Mouse (Mus musculus): ENCODE data around the gene P2ry6.

The P2ry6 gene

DNA sequence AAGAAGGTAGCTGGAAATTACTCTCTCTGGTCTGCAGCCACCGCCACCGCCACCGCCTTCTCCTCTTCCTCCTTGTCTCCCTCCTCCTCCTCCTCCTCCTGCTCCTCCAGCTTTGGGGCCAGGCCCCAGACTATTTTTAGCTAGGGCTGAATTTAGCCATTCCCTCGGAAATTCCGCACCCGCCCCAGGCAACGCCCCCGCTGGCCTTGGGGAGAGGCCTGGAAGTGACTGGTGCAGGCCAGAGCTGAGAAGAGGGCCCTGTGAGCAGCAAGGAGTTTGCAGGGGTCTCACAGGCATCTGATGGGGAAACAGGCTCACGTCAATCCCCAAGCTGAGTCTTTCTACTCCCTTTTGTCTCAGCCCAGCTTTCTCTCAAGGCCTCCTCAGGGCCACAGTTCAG lies 56.3 kb downstream of the P2ry6 start:
- in situ Hi-C loops (cut with MboI, MseI), result no loop called here

DNA sequence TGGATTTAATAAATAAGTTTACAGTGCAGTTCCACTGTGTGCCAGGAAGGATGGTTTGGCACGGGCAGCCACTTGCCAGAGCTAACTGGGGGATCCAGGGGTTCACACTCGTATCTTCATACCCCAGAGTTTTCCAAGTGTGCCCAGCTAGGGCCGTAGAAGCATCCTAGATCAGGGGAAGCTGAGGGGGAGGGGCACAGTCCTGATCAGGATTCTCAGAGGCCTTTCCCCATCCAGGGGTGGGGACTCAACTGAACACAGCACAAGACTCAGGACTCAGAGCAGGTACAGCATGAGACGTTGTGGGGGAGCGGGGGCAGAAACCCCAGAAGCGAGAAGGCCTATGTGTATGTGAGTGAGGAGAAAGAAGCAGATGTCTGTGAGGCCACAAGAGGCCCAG lies 56.7 kb downstream of the P2ry6 start:
- in situ Hi-C loops (cut with MboI, MseI), result no loop called here

DNA sequence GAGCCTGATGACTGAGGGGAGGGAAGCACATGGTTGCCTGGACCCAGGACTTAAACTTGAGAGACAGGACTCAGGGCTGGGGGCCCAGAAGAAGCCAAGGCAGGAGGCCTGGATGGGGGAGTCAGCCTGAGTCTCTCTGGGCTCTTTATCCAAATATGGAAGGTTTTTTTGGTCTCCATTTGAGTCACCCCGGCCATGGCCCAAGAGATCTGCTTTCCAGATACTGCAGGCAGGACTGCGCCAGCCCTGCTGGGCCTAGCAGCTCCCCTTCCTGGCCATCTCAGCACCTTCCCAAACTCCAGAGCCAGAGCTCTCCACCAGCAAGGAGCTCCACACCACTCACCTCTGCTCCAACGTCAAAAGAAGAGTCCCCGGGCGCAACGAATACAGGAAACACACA lies 57.9 kb downstream of the P2ry6 start:
- in situ Hi-C loops (cut with MboI, MseI), result no loop called here

DNA sequence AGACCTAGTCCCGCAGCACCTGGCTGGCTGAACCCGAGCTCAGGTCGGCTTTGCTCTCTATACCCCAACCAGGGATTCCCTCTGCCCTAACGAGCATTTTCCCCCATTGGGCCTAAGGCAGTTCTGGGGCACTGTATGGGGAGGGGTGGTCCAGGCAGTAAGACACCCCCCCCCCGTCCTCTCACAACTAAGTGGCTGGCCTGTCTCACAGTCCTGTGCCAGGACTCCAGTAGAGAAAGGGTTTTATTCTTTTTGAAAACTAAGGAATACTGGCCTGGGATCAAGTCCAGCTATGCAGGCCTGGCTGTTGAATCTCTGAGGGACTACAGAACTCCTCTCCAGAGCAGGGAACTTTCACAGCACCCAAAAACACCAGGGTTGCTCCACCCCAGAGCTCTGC lies 59.2 kb downstream of the P2ry6 start:
- in situ Hi-C loops (cut with MboI, MseI), result no loop called here

DNA sequence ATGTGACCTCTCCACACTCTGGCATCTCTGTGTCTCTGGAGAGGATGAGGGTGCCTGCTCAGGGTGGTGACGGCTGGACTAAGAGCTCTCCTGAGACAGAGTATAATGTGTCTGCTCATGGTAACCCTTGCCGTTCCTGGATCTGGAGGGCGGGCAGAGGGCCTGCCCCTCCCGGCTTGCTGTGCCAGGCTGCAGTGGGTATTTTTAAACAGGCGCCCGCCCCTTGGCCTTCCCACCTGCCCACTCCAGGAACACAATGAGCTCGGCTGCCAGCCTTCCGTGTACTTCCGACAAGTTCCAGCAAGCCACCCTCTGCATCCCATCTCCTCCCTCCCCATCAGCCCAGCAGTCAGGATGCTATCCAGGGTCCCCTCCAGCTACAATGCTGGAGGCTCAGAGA lies 62.7 kb downstream of the P2ry6 start:
- in situ Hi-C loops (cut with MboI, MseI), result no loop called here

DNA sequence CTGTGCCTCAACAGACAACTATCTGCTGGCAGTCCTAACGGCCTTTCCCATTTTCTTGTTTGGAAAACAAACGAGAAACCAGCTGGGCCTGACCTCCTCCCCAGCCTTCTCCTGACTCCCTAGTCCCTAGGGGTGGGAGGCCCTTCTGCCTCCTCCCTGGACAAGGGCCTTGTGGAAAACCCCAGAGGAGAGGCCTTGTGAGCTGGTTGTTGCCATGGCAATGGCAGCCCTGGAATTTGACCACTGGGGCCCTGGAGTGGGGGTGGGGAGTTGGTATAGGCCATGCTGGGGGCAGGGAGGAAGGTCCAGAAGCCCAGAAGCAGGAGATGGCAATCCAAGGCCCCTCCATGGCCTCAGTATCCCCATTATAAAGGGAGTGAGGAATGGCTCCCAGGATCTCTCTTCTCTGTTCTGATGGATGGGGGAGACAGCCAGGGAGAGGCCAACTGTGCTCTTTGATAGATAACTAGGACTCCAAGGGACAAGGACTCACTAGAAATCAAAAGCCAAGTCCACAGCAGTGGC lies 63.1 kb downstream of the P2ry6 start:
- in situ Hi-C loops (cut with MboI, MseI), result no loop called here

DNA sequence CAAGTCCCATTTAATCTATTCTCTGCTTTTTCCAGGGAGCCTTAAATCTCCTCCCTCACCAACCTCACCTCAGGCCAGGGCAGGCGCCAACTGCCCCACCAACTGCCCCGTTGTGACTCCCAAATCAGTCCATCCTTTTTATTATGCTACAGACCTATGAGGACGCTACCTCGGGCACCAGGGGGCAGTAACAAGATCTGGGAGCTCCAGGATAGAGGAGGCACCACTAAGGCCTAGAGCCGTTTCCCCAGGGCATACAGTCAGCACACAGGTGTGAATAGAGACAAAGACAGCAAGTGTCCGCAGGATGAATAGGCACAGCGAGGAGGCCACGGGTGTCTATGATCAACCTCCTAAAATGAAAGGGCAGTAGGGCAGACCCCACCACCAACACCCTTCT lies 65.9 kb downstream of the P2ry6 start:
- in situ Hi-C loops (cut with MboI, MseI), result no loop called here

DNA sequence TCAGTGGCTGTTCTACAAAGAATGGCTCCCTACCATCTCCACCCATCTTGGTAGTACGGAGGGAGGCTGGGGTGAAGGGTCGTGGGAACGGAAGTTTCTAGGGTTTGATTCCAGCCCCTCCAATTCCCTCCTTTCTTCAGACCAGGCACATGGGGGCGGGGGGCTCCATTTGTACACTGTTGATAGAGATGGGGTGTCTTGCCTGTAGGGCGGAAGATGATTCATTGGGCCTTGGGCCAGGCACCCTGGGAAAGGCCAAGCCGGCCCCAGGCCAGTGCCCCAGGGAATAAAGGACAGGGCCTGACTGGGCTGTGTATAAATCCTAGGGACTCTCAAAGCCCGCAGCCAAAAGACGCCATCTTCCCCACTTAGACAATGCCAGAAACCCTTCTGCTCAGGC lies 66.4 kb downstream of the P2ry6 start:
- in situ Hi-C loops (cut with MboI, MseI), result no loop called here

DNA sequence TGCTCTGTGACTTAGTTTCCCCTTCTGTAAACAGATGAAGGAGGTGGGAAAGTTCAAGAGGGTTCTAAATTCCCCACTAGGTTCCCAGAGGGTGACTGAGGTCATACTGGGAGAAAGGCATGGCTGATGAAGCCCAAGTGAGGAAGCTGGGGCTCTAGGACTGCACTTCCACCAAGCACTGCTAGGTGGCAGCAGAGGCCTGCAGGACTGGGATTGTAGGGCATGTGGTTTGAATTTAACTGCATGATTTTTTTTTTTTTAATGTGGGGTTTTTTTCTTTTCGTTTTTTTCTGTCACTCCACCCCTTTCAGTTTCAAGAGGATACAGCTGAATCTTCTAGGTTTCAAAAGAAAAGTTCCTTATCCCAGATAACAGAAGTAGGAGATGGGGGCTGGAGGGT lies 67.2 kb downstream of the P2ry6 start:
- in situ Hi-C loops (cut with MboI, MseI), result no loop called here

DNA sequence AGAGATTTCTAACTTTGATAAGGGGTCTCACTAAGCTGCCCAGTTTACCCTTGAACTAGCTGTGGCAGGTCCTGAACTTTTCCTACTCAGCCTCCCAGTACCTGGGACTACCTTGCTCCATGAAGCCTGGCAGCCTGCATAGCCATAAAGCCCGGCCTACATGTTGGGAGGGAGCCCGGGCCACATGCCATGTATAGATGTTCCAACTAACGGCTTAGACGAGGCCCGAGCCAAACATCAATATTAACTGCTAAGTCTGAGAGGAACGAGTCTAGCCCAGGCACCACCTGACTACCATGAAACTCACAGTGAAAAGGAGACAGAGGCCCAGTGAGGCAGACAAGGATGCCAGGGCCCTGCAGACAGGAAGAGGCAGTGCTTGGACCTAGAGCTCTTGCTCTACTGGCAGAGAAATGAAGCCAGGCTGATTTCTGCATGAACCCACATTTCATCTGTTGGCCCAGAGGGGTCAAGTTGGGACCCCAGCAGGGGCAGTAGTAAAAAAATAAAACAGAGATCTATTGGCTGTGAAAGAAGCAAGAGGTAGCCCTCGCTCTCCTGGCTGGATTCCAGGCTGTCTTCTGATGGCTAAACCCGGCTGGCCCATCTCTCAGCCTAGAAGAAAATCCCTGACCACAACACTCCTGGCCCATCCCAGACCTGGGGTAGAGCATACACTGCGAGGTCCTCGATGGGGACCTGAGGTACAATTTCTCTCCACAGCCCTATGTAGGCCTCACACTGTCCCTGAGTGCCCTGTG lies 68.2 kb downstream of the P2ry6 start:
- in situ Hi-C loops (cut with MboI, MseI), result no loop called here

DNA sequence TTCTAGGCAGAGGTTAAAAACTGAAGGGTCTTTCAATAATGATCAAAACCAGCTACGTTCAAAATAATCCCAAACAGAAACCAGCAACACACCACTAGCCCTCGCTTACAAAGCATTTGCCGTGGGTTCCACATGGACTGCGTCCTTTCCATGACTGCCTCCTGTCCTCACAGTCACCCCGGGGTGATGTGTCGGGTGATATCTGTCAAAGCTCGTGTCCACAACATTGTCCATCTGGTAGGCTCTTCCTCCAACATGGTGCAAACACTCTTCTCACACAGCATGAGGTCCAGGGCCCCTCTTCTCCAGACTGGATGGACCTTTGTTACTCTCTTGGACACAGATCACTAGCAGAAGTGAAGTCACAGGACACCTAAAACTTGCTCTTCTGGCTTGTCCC lies 69.4 kb downstream of the P2ry6 start:
- in situ Hi-C loops (cut with MboI, MseI), result no loop called here

DNA sequence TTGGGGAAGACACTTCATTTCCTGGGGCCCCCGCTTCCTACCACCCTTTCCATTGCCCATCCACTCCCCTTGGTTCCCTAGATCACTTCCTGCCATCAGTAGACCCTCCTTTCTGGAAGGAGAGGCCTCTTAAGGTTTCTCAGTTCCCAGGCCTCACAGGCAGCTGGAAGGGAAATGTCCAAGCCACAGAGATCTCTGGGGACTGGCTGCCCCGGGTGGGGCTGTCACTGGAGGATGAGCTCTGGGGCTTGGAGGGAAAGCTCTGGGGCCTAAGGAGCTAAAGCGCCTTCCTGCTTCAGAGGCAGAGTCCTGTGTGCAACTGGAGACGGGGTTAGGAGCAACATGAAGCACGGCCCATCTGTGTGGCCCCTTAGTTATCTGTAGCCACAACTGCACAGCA lies 69.8 kb downstream of the P2ry6 start:
- in situ Hi-C loops (cut with MboI, MseI), result no loop called here

DNA sequence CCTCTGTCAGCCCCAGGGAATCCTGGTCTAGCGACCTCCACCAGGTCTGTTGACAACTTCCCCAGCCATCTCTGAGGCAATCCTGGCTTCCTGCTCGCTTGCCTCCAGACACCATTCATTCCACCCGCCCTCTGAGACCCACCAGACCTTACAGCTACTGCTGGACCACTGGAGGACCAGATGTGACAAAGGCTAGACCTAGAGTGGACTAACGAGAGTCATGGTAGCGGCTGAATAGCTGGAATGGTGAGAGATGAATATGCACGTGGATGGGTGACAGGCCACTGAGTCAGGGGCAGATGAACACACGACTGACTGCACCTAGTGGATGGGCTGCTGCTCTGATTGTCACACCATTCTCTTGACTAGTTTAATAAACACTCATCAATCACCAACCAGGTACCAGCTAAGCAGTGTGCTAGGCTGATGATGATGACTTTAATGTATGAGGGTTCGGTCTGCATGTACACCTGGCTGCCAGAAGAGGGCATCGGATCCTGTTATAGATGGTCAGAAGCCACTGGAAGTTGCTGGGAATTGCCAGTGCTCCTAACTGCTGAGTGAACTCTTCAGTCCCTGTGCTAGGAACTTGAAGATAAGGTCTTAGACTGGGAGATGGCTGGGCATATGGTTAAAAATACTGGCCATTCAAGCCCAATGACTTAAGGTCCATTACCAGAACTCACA lies 71.9 kb downstream of the P2ry6 start:
- in situ Hi-C loops (cut with MboI, MseI), result no loop called here

DNA sequence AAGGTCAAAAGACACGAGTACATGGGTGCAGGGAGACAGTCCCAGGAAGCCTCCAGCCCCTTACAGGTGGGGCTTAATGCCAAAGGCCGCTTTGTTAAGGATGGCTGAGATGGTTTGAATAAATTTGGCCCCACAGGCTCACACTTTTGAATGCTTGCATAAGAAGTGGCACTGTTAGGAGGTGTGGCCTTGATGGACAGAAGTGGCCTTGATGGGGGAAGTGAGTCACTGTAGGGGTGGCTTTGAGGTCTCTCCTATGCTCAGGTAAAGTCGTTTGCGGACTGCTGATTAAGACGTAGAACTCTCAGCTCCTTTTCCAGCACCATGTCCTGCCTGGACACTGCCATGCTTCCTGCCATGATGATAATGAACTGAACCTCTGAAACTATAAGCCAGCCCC lies 76.6 kb downstream of the P2ry6 start:
- in situ Hi-C loops (cut with MboI, MseI), result no loop called here

DNA sequence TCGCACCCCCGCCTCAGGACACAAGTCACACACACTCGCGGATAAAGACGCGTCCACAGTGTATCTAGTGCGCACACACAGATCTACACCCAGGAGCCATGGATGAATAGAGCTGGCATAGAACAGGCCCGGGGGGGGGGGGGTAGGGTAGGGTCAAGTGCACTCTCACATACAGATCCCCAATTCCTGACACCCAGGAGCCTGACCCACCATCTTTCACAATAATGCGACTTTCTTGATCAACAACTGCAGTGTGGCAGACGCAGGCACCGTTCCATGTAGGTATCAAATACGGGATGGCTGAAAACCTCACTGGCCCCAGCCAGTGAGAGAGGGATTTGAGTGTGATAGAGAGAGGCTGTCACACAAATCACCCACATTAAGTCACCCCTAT lies 79.6 kb downstream of the P2ry6 start:
- in situ Hi-C loops (cut with MboI, MseI), result no loop called here

DNA sequence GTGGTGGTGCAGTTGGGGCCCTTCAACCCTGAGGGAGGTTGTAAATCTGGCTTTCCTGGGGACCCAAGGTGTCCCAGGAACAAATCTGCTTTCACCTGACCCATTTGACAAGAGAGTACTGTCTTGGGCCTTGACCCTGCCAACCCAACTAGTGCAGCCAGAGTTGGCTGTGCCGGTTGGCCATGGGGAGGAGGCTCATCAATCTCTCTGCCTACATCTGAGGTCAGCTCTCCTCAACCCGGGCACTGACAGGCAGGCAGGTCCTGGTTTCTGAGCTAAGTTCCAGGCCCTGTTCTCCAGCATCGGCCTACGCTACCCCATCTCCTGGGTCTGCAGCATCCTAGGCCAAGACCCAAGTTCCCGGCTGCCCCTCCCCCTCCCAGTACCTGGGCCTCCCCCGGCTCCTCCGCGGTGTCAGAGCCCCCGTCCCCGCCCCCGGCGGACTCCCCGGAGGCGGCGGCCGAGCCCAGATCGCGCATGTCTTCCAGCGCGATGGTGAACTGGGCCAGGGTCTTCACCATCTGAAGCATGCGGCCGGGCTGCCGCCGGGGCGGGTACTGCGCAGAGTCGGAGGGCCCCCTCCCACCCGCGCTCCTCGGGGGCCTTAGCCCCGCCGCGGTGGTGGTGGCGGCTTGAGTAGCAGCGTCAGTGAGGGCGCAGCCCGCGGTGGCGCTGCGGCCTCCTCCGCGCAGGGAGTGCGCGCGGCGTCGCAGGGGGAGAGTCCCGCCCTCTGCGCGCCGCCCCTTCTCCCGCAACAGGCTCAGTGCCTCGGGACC lies 80.2 kb downstream of the P2ry6 start:
- in situ Hi-C loops (cut with MboI, MseI), result no loop called here

DNA sequence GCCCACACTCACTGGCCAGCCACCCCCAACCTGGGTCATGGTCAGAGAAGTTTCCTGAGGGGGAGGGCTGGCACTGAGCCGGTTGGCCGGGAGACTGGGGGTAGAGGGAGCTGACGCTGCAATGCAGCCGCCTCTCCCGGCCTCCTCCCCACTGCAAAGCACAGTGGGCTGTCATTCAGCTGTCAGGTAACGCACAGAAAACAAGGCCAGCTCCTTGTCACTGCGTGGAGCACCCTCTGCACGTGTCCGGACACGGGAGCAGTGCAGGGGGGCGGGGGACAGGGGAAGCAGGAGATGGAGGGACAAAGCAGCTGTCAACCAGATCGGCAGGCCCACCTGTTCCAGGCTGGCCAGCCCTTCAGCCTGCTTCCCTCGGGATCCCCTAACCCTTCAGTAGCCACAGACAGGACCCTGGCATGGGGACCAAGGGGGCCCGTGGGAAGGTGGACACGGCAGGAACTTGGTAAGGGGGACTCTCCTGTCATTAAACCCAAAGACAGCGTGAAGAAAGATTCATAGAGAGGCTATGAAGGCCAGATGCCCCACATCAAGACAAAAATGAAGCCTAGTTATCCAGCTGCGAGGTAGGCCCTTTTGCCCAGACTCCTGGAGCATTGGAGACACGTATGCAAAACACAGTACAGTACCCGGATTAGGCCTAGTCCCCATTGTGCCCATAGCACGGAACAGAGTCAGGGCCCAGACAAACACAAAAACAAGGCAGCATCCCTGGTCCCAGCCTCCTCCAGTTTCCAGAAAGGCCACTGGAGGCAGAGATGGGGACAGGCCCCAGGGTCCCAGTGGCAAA lies 81.0 kb downstream of the P2ry6 start:
- in situ Hi-C loops (cut with MboI, MseI), result no loop called here
